Mouse (Mus musculus): ENCODE results near the gene Hoxd9.

Hoxd9 gene

GRCm38 (mm10) chr2:74668370-74669229 is 28.9 kb upstream of the Hoxd9 start:
- DNase-seq (ENCODE audit: low spot score in 2 of 2): no peak

GRCm38 (mm10) chr2:74669230-74669578 is 28.3 kb upstream of the Hoxd9 start:
- no peak for DNase-seq (ENCODE audit: low spot score in 2 of 2)

GRCm38 (mm10) chr2:74669650-74670235 is 27.8 kb upstream of the Hoxd9 start:
- DNase-seq (ENCODE audit: low spot score in 2 of 2): no peak

- no peak for DNase-seq (ENCODE audit: low spot score in 2 of 2)
Measured at GRCm38 (mm10) chr2:74670632-74671188, 26.8 kb upstream of the Hoxd9 start.

- DNase-seq (ENCODE audit: low spot score in 2 of 2): no peak
Measured at GRCm38 (mm10) chr2:74671847-74672246, 25.7 kb upstream of the Hoxd9 start.

GRCm38 (mm10) chr2:74672481-74673362 is 24.8 kb upstream of the Hoxd9 start:
- no peak for DNase-seq (ENCODE audit: low spot score in 2 of 2)

- no peak for DNase-seq (ENCODE audit: low spot score in 2 of 2)
Measured at GRCm38 (mm10) chr2:74673835-74674425, 23.6 kb upstream of the Hoxd9 start.

- DNase-seq (ENCODE audit: low spot score in 2 of 2): no peak
Measured at GRCm38 (mm10) chr2:74674881-74675665, 22.5 kb upstream of the Hoxd9 start, which contains the start of gene Hoxd12. Gene Hoxd12 (plus strand): TSS chr2:74675013.

GRCm38 (mm10) chr2:74675666-74676282 is 21.8 kb upstream of the Hoxd9 start:
- no peak for DNase-seq (ENCODE audit: low spot score in 2 of 2)

- DNase-seq (ENCODE audit: low spot score in 2 of 2): no peak
Measured at GRCm38 (mm10) chr2:74676376-74677052, 21.0 kb upstream of the Hoxd9 start.

GRCm38 (mm10) chr2:74677106-74677505 is 20.4 kb upstream of the Hoxd9 start:
- DNase-seq (ENCODE audit: low spot score in 2 of 2): no peak

- DNase-seq (ENCODE audit: low spot score in 2 of 2): no peak
Measured at GRCm38 (mm10) chr2:74678891-74679595, 18.5 kb upstream of the Hoxd9 start, which contains the start of gene Hoxd11. Gene Hoxd11 (plus strand): TSS chr2:74679557.

GRCm38 (mm10) chr2:74679596-74679971 is 17.9 kb upstream of the Hoxd9 start:
- no peak for DNase-seq (ENCODE audit: low spot score in 2 of 2)

GRCm38 (mm10) chr2:74679980-74680379 is 17.5 kb upstream of the Hoxd9 start:
- DNase-seq (ENCODE audit: low spot score in 2 of 2): no peak

- DNase-seq (ENCODE audit: low spot score in 2 of 2): no peak
Measured at GRCm38 (mm10) chr2:74680561-74681398, 16.7 kb upstream of the Hoxd9 start.

- DNase-seq (ENCODE audit: low spot score in 2 of 2): no peak
Measured at GRCm38 (mm10) chr2:74681594-74682531, 15.7 kb upstream of the Hoxd9 start.

GRCm38 (mm10) chr2:74682796-74683195 is 14.7 kb upstream of the Hoxd9 start:
- no peak for DNase-seq (ENCODE audit: low spot score in 2 of 2)
